Mouse (Mus musculus): ENCODE data around the gene Ift88. TPM values are rescaled to one million over a fixed set of nuclear protein-coding genes. Genes with fewer than 3 reads are reported as not detected.

Ift88 gene
- polyA plus RNA-seq, 1 experiment = not detected

DNA sequence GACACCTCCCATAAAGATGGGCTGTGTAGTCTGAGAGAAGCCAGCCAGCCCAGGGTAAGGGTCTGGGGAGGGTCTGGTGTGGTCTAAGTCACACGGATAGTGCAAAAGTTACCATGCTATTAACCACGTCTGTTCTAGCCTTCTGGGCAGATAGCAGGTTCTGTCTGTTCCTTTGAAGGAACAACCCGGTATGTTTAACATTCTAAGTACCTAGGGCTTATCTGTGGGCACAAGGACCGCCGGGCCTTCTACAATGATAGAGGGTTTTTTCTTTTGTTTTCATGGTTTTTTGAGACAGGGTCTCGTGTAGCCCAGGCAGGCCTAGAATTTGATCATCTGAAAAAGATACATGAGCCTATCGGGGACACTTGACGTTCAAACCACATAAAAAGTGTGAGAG is 122.3 kb downstream of the Ift88 start:
- no peak for TF ChIP-seq TAL1 (IDR thresholded peaks at IDR 0.05; ENCODE audit: low read length)
- no peak for TF ChIP-seq GATA1 (IDR thresholded peaks at IDR 0.05; ENCODE audit: low read length)
- peaks cover 11% of the 10 kb centered on the region for H3K4me1 ChIP-seq (ENCODE audit: control insufficient read depth)

GRCm38 (mm10) chr14:57546557-57547021 is 122.7 kb downstream of the Ift88 start:
- peaks cover 11% of the 10 kb centered on the region for H3K4me1 ChIP-seq (ENCODE audit: control insufficient read depth)

More for the DNA sequence above, 122.3 kb downstream of the Ift88 start:
- H3K4me3 ChIP-seq (replicated peaks) = no peak overlapping the region
- H3K9me3 ChIP-seq (ENCODE audit: control insufficient read depth, low read length) = no peaks in the 10 kb centered on the region
- H3K36me3 ChIP-seq (ENCODE audit: control insufficient read depth) = peaks cover 12% of the 10 kb centered on the region
- peaks cover 8% of the 10 kb centered on the region for H3K27me3 ChIP-seq (ENCODE audit: control insufficient read depth)

DNA sequence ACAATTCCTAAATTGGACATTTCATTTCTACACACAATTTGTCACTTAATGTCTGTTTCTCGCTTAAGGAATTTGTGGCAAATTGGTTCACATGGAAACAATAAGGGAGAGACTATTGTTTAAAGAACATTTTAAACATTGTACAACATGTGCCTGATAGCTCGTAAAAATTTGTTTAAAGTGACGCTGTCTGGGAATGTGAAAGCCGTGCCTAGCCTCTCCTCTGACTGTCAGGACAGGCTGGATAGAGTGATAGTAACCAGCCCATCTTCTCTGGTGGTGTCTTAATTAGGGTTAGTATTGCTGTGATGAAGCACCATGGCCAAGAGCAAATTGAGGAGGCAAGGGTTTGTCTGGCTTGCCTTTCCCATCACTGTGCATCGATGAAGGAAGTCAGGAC is 123.2 kb downstream of the Ift88 start:
- no peak for TF ChIP-seq GATA1 (IDR thresholded peaks at IDR 0.05; ENCODE audit: low read length)
- no peak for TF ChIP-seq TAL1 (IDR thresholded peaks at IDR 0.05; ENCODE audit: low read length)
- H3K36me3 ChIP-seq (ENCODE audit: control insufficient read depth) = peaks cover 12% of the 10 kb centered on the region
- peaks cover 11% of the 10 kb centered on the region for H3K4me1 ChIP-seq (ENCODE audit: control insufficient read depth)
- no peak overlapping the region for H3K4me3 ChIP-seq (replicated peaks)
- H3K27me3 ChIP-seq (ENCODE audit: control insufficient read depth) = peaks cover 5% of the 10 kb centered on the region
- no peaks in the 10 kb centered on the region for H3K9me3 ChIP-seq (ENCODE audit: control insufficient read depth, low read length)

More at GRCm38 (mm10) chr14:57546557-57547021, 122.7 kb downstream of the Ift88 start:
- Histone ChIP-seq H3K36me3 (ENCODE audit: control insufficient read depth) (peaks cover 12% of the 10 kb centered on the region), H3K27me3 (ENCODE audit: control insufficient read depth) (peaks cover 8% of the 10 kb centered on the region), H3K4me3 (replicated peaks) (no peak overlapping the region), H3K9me3 (ENCODE audit: control insufficient read depth, low read length) (no peaks in the 10 kb centered on the region)
- TF ChIP-seq GATA1 (IDR thresholded peaks at IDR 0.05; ENCODE audit: low read length) (no peak), TAL1 (IDR thresholded peaks at IDR 0.05; ENCODE audit: low read length) (no peak)

DNA sequence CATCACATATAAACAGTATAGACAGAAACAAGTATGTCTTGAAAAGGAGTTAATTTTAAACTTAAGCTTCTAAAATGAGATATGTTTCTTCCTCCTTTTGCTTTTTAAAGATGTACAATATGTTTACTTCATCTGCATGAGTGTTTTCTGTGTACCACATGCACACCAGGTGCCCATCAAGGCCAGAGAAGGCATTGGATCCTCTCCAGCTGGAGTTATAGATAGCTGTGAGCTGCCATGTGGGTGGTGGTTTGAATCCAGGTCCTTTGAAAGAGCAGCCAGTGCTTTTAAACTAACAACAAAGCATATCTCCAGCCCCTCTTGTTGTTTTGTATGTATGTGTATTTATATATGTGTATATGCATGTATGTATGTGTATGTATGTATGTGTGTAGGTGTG is 129.1 kb downstream of the Ift88 start:
- no peaks in the 10 kb centered on the region for H3K9me3 ChIP-seq (ENCODE audit: control insufficient read depth, low read length)
- TF ChIP-seq GATA1 (IDR thresholded peaks at IDR 0.05; ENCODE audit: low read length) (no peak), TAL1 (IDR thresholded peaks at IDR 0.05; ENCODE audit: low read length) (no peak)
- no peak overlapping the region for H3K4me3 ChIP-seq (replicated peaks)
- peaks cover 14% of the 10 kb centered on the region for H3K36me3 ChIP-seq (ENCODE audit: control insufficient read depth)
- no peaks in the 10 kb centered on the region for H3K4me1 ChIP-seq (ENCODE audit: control insufficient read depth)
- H3K27me3 ChIP-seq (ENCODE audit: control insufficient read depth) = no peaks in the 10 kb centered on the region

DNA sequence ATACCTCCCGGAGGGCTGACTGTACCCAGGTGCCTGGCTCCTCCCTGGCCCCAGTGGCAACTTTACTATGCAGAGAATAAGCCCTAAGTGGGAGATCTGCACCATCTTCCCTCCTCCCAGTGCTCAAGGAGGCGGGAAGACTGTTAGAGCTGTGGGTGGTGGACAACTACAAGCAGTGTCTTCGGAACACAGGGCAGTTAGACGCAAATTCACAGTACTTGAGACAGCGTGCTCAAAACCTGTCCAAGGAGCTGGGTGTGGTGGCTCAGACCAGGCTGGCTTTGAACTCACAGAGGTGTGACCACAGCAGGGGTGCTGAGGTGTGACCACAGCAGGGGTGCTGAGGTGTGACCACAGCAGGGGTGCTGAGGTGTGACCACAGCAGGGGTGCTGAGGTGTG is 130.6 kb downstream of the Ift88 start:
- TF ChIP-seq GATA1 (IDR thresholded peaks at IDR 0.05; ENCODE audit: low read length) (no peak), TAL1 (IDR thresholded peaks at IDR 0.05; ENCODE audit: low read length) (no peak)
- Histone ChIP-seq H3K4me3 (replicated peaks) (no peak overlapping the region), H3K4me1 (ENCODE audit: control insufficient read depth) (no peaks in the 10 kb centered on the region), H3K27me3 (ENCODE audit: control insufficient read depth) (no peaks in the 10 kb centered on the region), H3K36me3 (ENCODE audit: control insufficient read depth) (peaks cover 7% of the 10 kb centered on the region), H3K9me3 (ENCODE audit: control insufficient read depth, low read length) (no peaks in the 10 kb centered on the region)

GRCm38 (mm10) chr14:57555471-57556070 is 131.7 kb downstream of the Ift88 start:
- Histone ChIP-seq H3K4me1 (ENCODE audit: control insufficient read depth) (no peaks in the 10 kb centered on the region), H3K36me3 (ENCODE audit: control insufficient read depth) (peaks cover 2% of the 10 kb centered on the region), H3K4me3 (replicated peaks) (no peak overlapping the region), H3K27me3 (ENCODE audit: control insufficient read depth) (no peaks in the 10 kb centered on the region), H3K9me3 (ENCODE audit: control insufficient read depth, low read length) (no peaks in the 10 kb centered on the region)
- TF ChIP-seq TAL1 (IDR thresholded peaks at IDR 0.05; ENCODE audit: low read length) = no peak
- no peak for TF ChIP-seq GATA1 (IDR thresholded peaks at IDR 0.05; ENCODE audit: low read length)

GRCm38 (mm10) chr14:57556922-57557321 is 133.1 kb downstream of the Ift88 start:
- TF ChIP-seq TAL1 (IDR thresholded peaks at IDR 0.05; ENCODE audit: low read length) (no peak), GATA1 (IDR thresholded peaks at IDR 0.05; ENCODE audit: low read length) (no peak)
- Histone ChIP-seq H3K9me3 (ENCODE audit: control insufficient read depth, low read length) (no peaks in the 10 kb centered on the region), H3K4me3 (replicated peaks) (no peak overlapping the region), H3K4me1 (ENCODE audit: control insufficient read depth) (no peaks in the 10 kb centered on the region), H3K36me3 (ENCODE audit: control insufficient read depth) (peaks cover 2% of the 10 kb centered on the region), H3K27me3 (ENCODE audit: control insufficient read depth) (no peaks in the 10 kb centered on the region)

DNA sequence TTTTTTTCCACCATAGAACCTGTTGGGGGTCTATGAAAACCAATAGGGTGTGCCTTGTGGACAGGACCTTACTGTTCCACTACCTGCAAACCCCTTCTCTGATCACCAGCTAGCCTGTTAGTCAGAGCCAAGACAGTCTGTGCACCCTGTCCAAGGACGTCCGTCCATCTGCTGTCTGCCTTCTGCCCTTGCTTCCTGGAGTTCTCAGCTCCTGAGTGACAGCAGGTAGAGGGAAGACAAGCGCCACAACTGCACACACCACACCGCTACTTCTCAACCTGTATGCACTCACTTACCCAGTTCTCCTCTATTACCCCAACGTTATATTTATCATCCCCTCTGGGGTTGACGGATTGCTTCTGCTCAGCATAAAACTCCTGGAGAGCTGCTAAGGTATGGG is 141.8 kb downstream of the Ift88 start:
- Histone ChIP-seq H3K36me3 (ENCODE audit: control insufficient read depth) (peaks cover 6% of the 10 kb centered on the region), H3K4me1 (ENCODE audit: control insufficient read depth) (peaks cover 4% of the 10 kb centered on the region), H3K27me3 (ENCODE audit: control insufficient read depth) (no peaks in the 10 kb centered on the region), H3K4me3 (replicated peaks) (no peak overlapping the region), H3K9me3 (ENCODE audit: control insufficient read depth, low read length) (no peaks in the 10 kb centered on the region)
- TF ChIP-seq GATA1 (IDR thresholded peaks at IDR 0.05; ENCODE audit: low read length) = no peak
- no peak for TF ChIP-seq TAL1 (IDR thresholded peaks at IDR 0.05; ENCODE audit: low read length)

Other genes with a start within 250 kb of the Ift88 start
- 0.08 and 0.19 TPM in 2 replicates for gene Cryl1, start 25.5 kb upstream of the Ift88 start, polyA plus RNA-seq (2012)
- not detected in 2 replicates for gene Il17d, start 100.7 kb downstream of the Ift88 start, polyA plus RNA-seq (2012)
- 0.10 and 0.20 TPM in 2 replicates for gene Eef1akmt1, start 147.6 kb downstream of the Ift88 start, polyA plus RNA-seq (2012)
- 0.42 and 0.72 TPM in 2 replicates for gene Xpo4, start 241.4 kb downstream of the Ift88 start, polyA plus RNA-seq (2012)

Measured in erythroblast, embryonic 14.5 days (primary cell).